Mouse (Mus musculus): ENCODE results near the gene Fbln1. TPM values are rescaled to one million over a fixed set of nuclear protein-coding genes. Genes with fewer than 3 reads are reported as not detected.
A peak's percentile ranks its signal among the peaks of the same experiment; 100 is the strongest.

The Fbln1 gene
- polyA plus RNA-seq, 1 experiment from 2014 or later, result 310 TPM

DNA sequence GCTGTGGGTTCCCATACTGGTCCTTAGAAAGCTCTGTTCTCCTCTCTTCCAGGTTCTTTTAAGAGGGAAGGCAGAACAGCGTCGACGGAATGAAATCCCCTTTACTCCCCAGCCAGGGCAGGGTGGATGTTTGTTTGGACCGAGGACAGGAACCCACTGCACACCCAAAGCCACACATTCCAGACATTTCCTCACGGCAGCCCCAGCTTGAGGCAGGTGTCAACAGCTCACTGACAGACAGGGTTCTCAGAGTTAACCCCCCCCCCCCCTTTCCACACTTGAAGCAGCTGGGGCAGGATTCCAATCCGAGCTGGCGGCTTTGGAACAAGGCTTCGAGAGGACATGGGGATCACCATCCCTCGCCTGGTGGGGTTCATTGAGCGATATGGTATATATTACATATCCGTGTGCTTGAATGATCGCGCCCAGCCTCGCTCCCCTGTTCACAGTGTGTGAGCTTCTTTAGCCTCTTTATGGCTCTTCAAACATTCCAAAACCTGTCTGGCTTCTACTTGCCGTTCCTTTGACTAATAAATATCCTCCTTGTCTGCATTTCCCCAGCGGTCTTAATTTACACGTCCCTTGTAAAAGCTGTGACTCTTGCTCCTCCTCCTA, 92.5 kb downstream of the Fbln1 start:
- no peak overlapping the region for H3K27ac ChIP-seq (ENCODE audit: low read length)
- H3K36me3 ChIP-seq (ENCODE audit: control insufficient read depth, insufficient read depth, low read length), result no peaks in the 10 kb centered on the region
- no peaks in the 10 kb centered on the region for H3K9me3 ChIP-seq (ENCODE audit: control insufficient read depth, low read depth, low read length)
- WGBS, result 29% methylated on average over 17 of the region's 17 CpGs
- no peak for ATAC-seq (ENCODE audit: insufficient number of reproducible peaks, insufficient read depth, low FRiP score, low read depth)
- no peak overlapping the region for H3K9ac ChIP-seq (replicated peaks; ENCODE audit: low read depth, low read length)
- no peaks in the 10 kb centered on the region for H3K27me3 ChIP-seq (ENCODE audit: control insufficient read depth, insufficient read depth, low read length)
- H3K4me2 ChIP-seq (replicated peaks; ENCODE audit: low read depth, low read length), result peak overlapping the region; percentile 33
- H3K4me3 ChIP-seq (ENCODE audit: low read depth, low read length), result no peak overlapping the region
- peaks cover 8% of the 10 kb centered on the region; the same call in 1 of the 2 replicates for H3K4me1 ChIP-seq (ENCODE audit: control insufficient read depth, insufficient read depth, low read length)

- H3K4me3 ChIP-seq (ENCODE audit: low read depth, low read length), result no peak overlapping the region
- H3K9ac ChIP-seq (replicated peaks; ENCODE audit: low read depth, low read length), result no peak overlapping the region
- H3K9me3 ChIP-seq (ENCODE audit: control insufficient read depth, low read depth, low read length), result no peaks in the 10 kb centered on the region
- H3K4me2 ChIP-seq (replicated peaks; ENCODE audit: low read depth, low read length), result no peak overlapping the region
- ATAC-seq (ENCODE audit: insufficient number of reproducible peaks, insufficient read depth, low FRiP score, low read depth), result no peak
- no peak overlapping the region for H3K27ac ChIP-seq (ENCODE audit: low read length)
- H3K36me3 ChIP-seq (ENCODE audit: control insufficient read depth, insufficient read depth, low read length), result no peaks in the 10 kb centered on the region
- 84% methylated on average over 9 of the region's 9 CpGs for WGBS
- no peaks in the 10 kb centered on the region for H3K27me3 ChIP-seq (ENCODE audit: control insufficient read depth, insufficient read depth, low read length)
- peaks cover 8% of the 10 kb centered on the region; the same call in 1 of the 2 replicates for H3K4me1 ChIP-seq (ENCODE audit: control insufficient read depth, insufficient read depth, low read length)
Measured at GRCm38 (mm10) chr15:85298946-85299345, 93.2 kb downstream of the Fbln1 start.

DNA sequence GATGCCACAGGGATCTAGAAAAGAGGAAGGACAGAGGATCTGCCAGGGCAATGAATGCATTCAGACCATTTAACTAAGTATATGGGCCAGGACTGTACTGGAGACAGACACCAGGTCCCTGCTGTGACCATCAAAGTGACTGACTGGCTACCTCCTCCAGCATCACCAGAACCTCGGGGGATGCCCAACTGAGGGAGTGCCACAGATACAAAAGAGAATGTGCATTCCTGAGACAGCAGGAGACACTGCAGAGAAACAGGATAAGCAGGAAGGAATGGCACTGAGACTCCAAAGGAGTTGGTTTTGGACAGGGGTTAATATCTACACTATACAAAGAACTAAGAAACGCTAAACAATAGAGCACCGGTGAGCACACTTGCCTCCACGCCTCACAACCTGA, 97.5 kb downstream of the Fbln1 start:
- WGBS, result 74% methylated on average over 4 of the region's 4 CpGs
- H3K4me3 ChIP-seq (ENCODE audit: low read depth, low read length), result no peak overlapping the region
- H3K36me3 ChIP-seq (ENCODE audit: control insufficient read depth, insufficient read depth, low read length), result no peaks in the 10 kb centered on the region
- H3K27me3 ChIP-seq (ENCODE audit: control insufficient read depth, insufficient read depth, low read length), result no peaks in the 10 kb centered on the region
- no peak for ATAC-seq (ENCODE audit: insufficient number of reproducible peaks, insufficient read depth, low FRiP score, low read depth)
- H3K4me1 ChIP-seq (ENCODE audit: control insufficient read depth, insufficient read depth, low read length), result peaks cover 6% of the 10 kb centered on the region; the same call in 1 of the 2 replicates
- H3K27ac ChIP-seq (ENCODE audit: low read length), result no peak overlapping the region
- H3K4me2 ChIP-seq (replicated peaks; ENCODE audit: low read depth, low read length), result no peak overlapping the region
- H3K9ac ChIP-seq (replicated peaks; ENCODE audit: low read depth, low read length), result no peak overlapping the region
- no peaks in the 10 kb centered on the region for H3K9me3 ChIP-seq (ENCODE audit: control insufficient read depth, low read depth, low read length)

DNA sequence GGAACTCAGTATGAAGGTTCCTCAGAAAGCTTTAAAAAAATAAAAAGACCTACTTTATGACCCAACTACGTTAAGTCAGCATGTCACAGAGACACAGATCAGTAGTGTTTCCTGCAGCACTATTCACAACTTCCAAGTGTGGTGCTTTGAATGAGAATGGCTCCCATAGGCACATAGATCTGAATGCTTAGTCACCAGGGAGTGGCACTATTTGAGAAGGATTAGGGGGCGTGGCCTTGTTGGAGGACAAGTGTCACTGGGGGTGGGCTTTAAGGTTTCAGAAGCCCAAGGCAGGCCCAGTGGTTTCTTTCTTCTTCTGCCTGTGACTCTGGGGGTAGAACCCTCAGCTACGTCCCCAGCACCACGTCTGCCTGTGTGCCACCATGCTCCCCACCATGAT, 98.2 kb downstream of the Fbln1 start:
- Histone ChIP-seq H3K4me1 (ENCODE audit: control insufficient read depth, insufficient read depth, low read length) (no peaks in the 10 kb centered on the region; the same call in 1 of the 2 replicates), H3K4me2 (replicated peaks; ENCODE audit: low read depth, low read length) (no peak overlapping the region), H3K27me3 (ENCODE audit: control insufficient read depth, insufficient read depth, low read length) (no peaks in the 10 kb centered on the region), H3K36me3 (ENCODE audit: control insufficient read depth, insufficient read depth, low read length) (no peaks in the 10 kb centered on the region), H3K4me3 (ENCODE audit: low read depth, low read length) (no peak overlapping the region), H3K9me3 (ENCODE audit: control insufficient read depth, low read depth, low read length) (no peaks in the 10 kb centered on the region), H3K27ac (ENCODE audit: low read length) (no peak overlapping the region), H3K9ac (replicated peaks; ENCODE audit: low read depth, low read length) (no peak overlapping the region)
- 90% methylated on average over 4 of the region's 4 CpGs for WGBS
- no peak for ATAC-seq (ENCODE audit: insufficient number of reproducible peaks, insufficient read depth, low FRiP score, low read depth)

DNA sequence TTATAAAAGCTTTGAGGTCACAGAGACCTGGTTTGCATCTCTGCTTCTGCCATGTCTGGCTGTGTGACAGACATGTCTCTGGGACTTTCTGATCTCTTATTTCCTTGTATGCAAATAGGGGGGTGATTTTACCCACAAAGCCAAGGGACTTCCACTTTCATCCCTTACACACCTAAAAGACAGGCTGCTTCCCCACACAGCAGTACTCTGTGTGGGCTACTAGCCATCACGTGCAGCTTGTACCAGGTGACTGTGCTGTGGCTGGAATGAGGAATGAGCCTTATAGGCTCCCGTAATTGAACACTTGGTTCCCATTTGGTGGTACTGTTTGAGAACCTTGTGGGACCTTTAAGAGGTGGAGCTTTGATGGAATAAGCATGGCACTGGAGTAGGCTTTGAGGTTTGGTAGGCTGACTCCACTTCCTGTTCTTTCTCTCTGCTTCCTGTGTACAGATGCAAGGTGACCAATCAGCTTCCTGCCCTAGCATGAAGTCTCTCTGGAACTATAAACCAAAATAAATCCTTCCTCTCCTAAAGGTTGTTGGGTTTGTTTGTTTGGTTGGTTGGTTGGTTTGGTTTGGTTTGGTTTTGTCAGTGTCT, 101.4 kb downstream of the Fbln1 start:
- no peaks in the 10 kb centered on the region for H3K9me3 ChIP-seq (ENCODE audit: control insufficient read depth, low read depth, low read length)
- H3K4me3 ChIP-seq (ENCODE audit: low read depth, low read length), result no peak overlapping the region
- H3K4me1 ChIP-seq (ENCODE audit: control insufficient read depth, insufficient read depth, low read length), result 0 out of 2 replicates have a peak, but pooled peaks cover 3% of the 10 kb centered on the region
- H3K9ac ChIP-seq (replicated peaks; ENCODE audit: low read depth, low read length), result no peak overlapping the region
- 87% methylated on average over 2 of the region's 2 CpGs for WGBS
- no peaks in the 10 kb centered on the region for H3K27me3 ChIP-seq (ENCODE audit: control insufficient read depth, insufficient read depth, low read length)
- no peak overlapping the region for H3K4me2 ChIP-seq (replicated peaks; ENCODE audit: low read depth, low read length)
- no peak for ATAC-seq (ENCODE audit: insufficient number of reproducible peaks, insufficient read depth, low FRiP score, low read depth)
- H3K36me3 ChIP-seq (ENCODE audit: control insufficient read depth, insufficient read depth, low read length), result no peaks in the 10 kb centered on the region
- H3K27ac ChIP-seq (ENCODE audit: low read length), result no peak overlapping the region

GRCm38 (mm10) chr15:85311058-85311657, 105.4 kb downstream of the Fbln1 start:
- no peaks in the 10 kb centered on the region for H3K9me3 ChIP-seq (ENCODE audit: control insufficient read depth, low read depth, low read length)
- WGBS, result 53% methylated on average over 10 of the region's 10 CpGs
- no peaks in the 10 kb centered on the region for H3K27me3 ChIP-seq (ENCODE audit: control insufficient read depth, insufficient read depth, low read length)
- 0 out of 2 replicates have a peak, but pooled peaks cover 3% of the 10 kb centered on the region for H3K4me1 ChIP-seq (ENCODE audit: control insufficient read depth, insufficient read depth, low read length)
- no peak overlapping the region for H3K27ac ChIP-seq (ENCODE audit: low read length)
- H3K9ac ChIP-seq (replicated peaks; ENCODE audit: low read depth, low read length), result no peak overlapping the region
- ATAC-seq (ENCODE audit: insufficient number of reproducible peaks, insufficient read depth, low FRiP score, low read depth), result peak; percentile 71
- no peaks in the 10 kb centered on the region for H3K36me3 ChIP-seq (ENCODE audit: control insufficient read depth, insufficient read depth, low read length)
- no peak overlapping the region for H3K4me3 ChIP-seq (ENCODE audit: low read depth, low read length)
- H3K4me2 ChIP-seq (replicated peaks; ENCODE audit: low read depth, low read length), result no peak overlapping the region

GRCm38 (mm10) chr15:85315378-85316025, 109.8 kb downstream of the Fbln1 start:
- Histone ChIP-seq H3K4me2 (replicated peaks; ENCODE audit: low read depth, low read length) (no peak overlapping the region), H3K27ac (ENCODE audit: low read length) (no peak overlapping the region), H3K9me3 (ENCODE audit: control insufficient read depth, low read depth, low read length) (no peaks in the 10 kb centered on the region), H3K4me1 (ENCODE audit: control insufficient read depth, insufficient read depth, low read length) (peaks cover 3% of the 10 kb centered on the region; the same call in 1 of the 2 replicates), H3K9ac (replicated peaks; ENCODE audit: low read depth, low read length) (no peak overlapping the region), H3K4me3 (ENCODE audit: low read depth, low read length) (no peak overlapping the region), H3K27me3 (ENCODE audit: control insufficient read depth, insufficient read depth, low read length) (no peaks in the 10 kb centered on the region), H3K36me3 (ENCODE audit: control insufficient read depth, insufficient read depth, low read length) (no peaks in the 10 kb centered on the region)
- 42% methylated on average over 12 of the region's 13 CpGs for WGBS
- no peak for ATAC-seq (ENCODE audit: insufficient number of reproducible peaks, insufficient read depth, low FRiP score, low read depth)

- Histone ChIP-seq H3K4me2 (replicated peaks; ENCODE audit: low read depth, low read length) (no peak overlapping the region), H3K27ac (ENCODE audit: low read length) (no peak overlapping the region), H3K4me3 (ENCODE audit: low read depth, low read length) (no peak overlapping the region), H3K9ac (replicated peaks; ENCODE audit: low read depth, low read length) (no peak overlapping the region), H3K9me3 (ENCODE audit: control insufficient read depth, low read depth, low read length) (no peaks in the 10 kb centered on the region), H3K4me1 (ENCODE audit: control insufficient read depth, insufficient read depth, low read length) (peaks cover 3% of the 10 kb centered on the region; the same call in 1 of the 2 replicates), H3K27me3 (ENCODE audit: control insufficient read depth, insufficient read depth, low read length) (no peaks in the 10 kb centered on the region), H3K36me3 (ENCODE audit: control insufficient read depth, insufficient read depth, low read length) (no peaks in the 10 kb centered on the region)
- 39% methylated on average over 14 of the region's 14 CpGs for WGBS
- ATAC-seq (ENCODE audit: insufficient number of reproducible peaks, insufficient read depth, low FRiP score, low read depth), result no peak
Measured at GRCm38 (mm10) chr15:85316342-85317140, 110.8 kb downstream of the Fbln1 start.
